Mouse (Mus musculus): ENCODE measurements around the gene Zbtb8os.

Zbtb8os gene

GRCm38 (mm10) chr4:129335216-129336074, at the start of gene Zbtb8os, which contains the start of gene Rbbp4:
Zbtb8os (plus strand) TSS chr4:129335695.
Rbbp4 (minus strand) TSS chr4:129335370.
- peak; percentile 97 for DNase-seq

GRCm38 (mm10) chr4:129286001-129286682, 49.4 kb upstream of the Zbtb8os start:
- no peak for DNase-seq

GRCm38 (mm10) chr4:129286683-129287471, 48.6 kb upstream of the Zbtb8os start:
- DNase-seq: no peak

- no peak for DNase-seq
Observed at GRCm38 (mm10) chr4:129287472-129287981, 48.0 kb upstream of the Zbtb8os start, which contains the start of gene Sync. Sync (plus strand) TSS chr4:129287617.

- no peak for DNase-seq
Observed at GRCm38 (mm10) chr4:129288067-129288466, 47.4 kb upstream of the Zbtb8os start.

DNA sequence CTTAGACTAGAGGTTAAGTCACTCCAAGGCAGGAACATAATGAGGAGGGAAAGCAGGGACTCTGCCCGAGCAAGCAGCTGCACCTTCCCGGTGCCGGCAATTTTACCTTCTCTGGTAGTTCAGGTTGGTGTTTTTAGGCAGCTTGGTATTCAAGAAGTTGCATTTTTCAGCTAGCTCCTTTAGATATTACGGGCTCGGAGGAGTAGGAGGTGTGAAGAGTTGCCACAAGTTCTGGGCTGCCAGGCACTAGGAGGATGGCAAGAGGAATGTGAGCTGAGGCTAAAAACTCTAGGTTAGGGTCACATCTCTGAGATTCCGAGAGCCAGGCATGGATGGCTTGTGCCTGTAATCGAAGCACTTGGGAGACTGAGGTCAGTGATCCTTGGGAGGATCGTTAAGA, 45.8 kb upstream of the Zbtb8os start:
- DNase-seq: no peak

DNA sequence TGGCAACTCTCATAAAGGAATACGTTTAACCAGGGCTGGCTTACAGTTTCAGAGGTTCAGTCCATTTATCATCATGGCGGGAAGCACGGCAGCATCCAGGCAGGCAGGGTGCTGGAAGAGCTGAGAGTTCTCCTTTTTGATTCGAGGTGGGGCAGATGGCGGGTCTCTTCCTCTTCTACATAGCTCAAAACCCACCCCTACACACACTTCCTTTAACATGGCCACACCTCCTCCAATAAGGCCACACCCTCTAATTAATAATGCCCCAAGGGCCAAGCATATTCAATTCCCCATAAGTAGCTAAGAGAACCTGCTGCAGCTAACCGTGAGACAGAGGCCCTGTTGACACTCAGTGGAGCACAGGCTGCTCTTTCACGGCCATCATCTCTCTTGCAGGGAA, 42.7 kb upstream of the Zbtb8os start:
- no peak for DNase-seq

GRCm38 (mm10) chr4:129293702-129294101, 41.8 kb upstream of the Zbtb8os start:
- no peak for DNase-seq

GRCm38 (mm10) chr4:129295188-129295587, 40.3 kb upstream of the Zbtb8os start:
- no peak for DNase-seq

DNA sequence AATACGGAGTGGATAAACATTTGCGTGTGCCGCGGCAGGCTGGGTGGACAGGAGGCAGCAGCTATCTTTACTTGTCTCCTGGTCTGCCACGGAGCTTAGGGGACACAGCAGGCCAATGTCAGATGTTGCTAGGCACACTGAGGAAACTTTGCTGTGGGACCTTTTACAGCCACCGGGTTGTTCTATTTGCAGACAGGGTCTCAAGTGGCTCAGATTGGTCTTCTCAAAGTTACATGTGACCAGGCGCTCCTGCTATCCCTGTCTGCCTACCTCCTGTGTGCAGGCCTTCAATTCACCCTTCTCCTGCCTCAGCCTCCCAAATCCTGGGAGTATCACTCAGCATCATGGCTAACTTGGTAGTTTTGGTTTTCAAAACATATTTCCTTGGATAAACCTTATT, 39.4 kb upstream of the Zbtb8os start:
- DNase-seq: no peak

DNA sequence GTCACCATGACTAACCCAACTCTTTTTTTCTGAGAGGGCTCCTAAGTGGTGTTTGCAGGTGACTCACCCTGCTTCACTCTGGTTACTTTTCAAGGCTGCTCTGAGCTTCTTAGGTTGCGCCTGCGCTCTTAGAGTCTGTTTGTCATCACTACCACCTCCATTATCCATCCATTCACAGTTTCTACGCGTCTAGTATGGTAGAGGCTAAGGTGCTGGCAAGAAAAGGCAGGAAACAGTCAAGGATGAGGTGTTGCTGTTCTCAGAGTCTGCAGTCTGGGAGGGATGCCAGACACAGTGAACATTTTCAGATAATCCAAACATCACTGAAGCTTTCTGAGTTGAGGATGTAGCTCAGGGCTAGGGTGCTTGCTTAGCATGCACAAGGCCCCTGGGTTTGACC, 37.8 kb upstream of the Zbtb8os start:
- peak; percentile 48 for DNase-seq

DNA sequence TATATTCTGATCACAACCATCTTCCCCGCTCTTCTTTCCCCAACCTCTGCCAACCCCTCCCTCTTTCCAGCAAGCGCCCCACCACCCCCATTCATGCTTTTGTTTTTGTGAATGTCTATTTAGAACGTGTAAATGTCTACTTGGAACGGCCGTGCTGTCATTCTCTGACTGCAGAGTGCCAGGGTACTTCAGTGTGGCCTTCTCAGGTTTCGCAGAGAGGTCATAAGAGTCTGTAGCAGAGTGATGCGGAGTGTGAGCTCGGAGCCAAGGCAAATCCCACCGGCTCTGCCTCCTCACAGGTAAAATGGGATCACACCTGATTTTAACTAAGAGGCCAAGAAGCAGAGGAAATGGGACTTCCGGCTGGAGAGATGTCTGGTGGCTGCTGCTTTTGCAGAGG, 36.4 kb upstream of the Zbtb8os start:
- no peak for DNase-seq

DNA sequence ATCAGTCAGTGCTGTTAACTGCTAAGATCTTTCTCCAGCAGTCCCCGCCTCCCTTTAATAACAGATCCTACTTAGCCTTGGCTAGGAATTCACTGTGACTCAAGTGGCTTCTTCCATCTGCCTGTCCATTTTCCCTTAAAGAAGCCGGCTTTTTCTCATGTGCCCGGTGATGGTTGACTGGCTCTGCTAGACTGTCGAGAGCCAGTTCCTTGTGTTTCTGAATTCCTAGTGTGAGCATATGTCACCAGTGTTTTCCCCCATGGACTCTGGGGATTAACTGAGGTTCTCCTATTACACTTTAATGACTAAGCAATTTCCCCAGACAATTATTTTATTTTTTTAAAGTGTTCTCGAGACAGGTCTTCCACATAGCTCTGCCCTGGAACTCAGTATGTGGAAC, 32.1 kb upstream of the Zbtb8os start:
- DNase-seq: no peak

GRCm38 (mm10) chr4:129303816-129304215, 31.7 kb upstream of the Zbtb8os start:
- DNase-seq: no peak

- DNase-seq: no peak
Observed at GRCm38 (mm10) chr4:129304306-129304705, 31.2 kb upstream of the Zbtb8os start.

GRCm38 (mm10) chr4:129307936-129308335, 27.6 kb upstream of the Zbtb8os start:
- no peak for DNase-seq

DNA sequence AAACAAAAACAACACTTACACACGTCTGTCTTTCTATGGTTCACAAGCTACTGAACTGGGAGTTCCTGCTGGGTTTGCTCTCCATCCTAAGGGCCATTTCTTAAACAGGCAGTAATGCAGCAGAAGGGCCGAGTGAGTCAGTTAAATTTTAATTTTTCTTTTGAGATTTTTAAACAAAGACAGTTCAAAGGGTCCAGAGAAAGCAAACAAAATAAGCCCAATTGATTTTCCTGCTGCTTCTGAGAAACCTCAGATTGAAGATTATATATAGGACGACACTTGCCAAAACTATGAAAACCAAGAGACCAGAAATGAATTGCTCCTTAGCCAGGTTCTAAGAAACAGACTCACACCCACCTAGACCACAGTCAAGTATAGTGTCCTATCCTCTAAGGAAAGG, 21.6 kb upstream of the Zbtb8os start:
- DNase-seq: no peak

- DNase-seq: no peak
Observed at GRCm38 (mm10) chr4:129320876-129321275, 14.6 kb upstream of the Zbtb8os start.

GRCm38 (mm10) chr4:129322042-129322441, 13.5 kb upstream of the Zbtb8os start:
- DNase-seq: no peak

DNA sequence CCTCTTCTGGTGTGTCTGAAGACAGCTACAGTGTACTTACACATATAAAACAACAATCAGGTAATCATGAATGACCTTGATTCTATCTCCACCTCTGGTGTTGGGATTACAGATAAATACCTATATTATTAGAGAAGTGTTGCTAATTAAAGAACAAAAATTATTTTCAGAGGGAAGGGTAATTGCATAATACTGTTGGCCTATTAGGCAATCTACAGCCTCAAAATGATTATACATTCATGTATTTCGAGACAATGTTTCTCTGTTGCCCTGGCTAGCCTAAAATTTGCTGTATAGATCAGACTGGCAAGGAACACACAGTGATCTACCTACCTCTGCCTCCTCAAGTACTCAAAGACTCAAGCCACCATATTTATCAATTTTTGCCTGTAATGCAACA, 12.0 kb upstream of the Zbtb8os start:
- DNase-seq: no peak

GRCm38 (mm10) chr4:129324756-129325155, 10.7 kb upstream of the Zbtb8os start:
- no peak for DNase-seq

DNA sequence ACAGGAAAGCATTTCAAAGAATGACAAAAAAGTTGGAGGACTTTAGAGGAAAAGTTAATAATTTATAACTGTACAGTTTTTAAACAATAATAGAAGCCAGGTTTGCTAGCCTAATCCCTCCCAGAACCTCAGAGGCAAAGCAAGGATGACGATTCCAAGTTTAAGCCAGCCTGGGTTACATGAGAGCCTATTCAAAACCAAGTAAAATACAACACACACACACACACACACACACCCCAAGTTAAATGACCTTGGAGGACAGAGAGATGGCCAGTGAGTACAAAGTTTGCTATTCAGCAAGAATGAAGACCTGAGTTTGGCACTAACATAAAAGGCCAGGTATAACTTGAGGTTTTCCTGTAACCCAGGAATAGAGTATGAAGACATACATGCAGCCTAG, 9.3 kb upstream of the Zbtb8os start:
- no peak for DNase-seq

- DNase-seq: no peak
Observed at GRCm38 (mm10) chr4:129332846-129333245, 2.6 kb upstream of the Zbtb8os start.
